Mouse (Mus musculus) bone marrow macrophage, adult 2 months (primary cell): ENCODE data around the gene Fndc7.

Experiments
- CTCF ChIP-seq: IDR thresholded peaks from 2 replicates; pipeline ENCODE4 v1.5.1; 2012; ENCODE audit warnings: low read depth, mild to moderate bottlenecking, low read length, moderate library complexity
- POLR2A ChIP-seq: IDR thresholded peaks from 2 replicates; pipeline ENCODE4 v1.6.1; 2012; ENCODE audit warnings: mild to moderate bottlenecking, low read depth, low read length, borderline replicate concordance

GRCm38 (mm10) chr3:108892914-108893313 lies 3.1 kb upstream of the Fndc7 start:
- TF ChIP-seq CTCF = no peak
- no peak for TF ChIP-seq POLR2A
